40 mouse cellular contexts compared by ENCODE assay signal in the genomic region with DNA sequence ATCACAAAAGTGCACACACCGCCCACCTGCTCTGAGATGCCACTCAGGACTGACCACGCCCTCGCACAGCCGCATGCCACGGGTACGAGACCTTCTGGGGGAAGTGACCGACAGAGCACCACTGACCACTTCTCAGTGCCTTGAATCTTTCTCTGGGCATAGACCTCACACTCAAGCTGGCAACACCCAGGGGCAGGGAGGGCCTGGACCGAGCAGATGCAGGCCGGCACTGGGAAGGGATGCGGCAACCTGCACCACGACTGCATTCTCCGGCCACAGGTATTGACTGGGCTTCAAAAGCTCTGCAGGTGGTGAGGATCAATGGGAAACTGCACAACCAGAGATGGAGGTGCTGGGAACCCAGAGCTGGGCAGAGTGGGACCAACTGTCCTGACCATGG. TPM values are rescaled to one million over a fixed set of nuclear protein-coding genes. Genes with fewer than 3 reads are reported as not detected.
"Had no signal": no experiment of that assay in that cellular context is flagged by ENCODE, and none has a peak within 500 bp of the region (broad histone marks: within the 10 kb centered on the region; RNA-seq: fewer than 3 reads in every experiment).

No protein-coding gene starts in this region.

- H3K9me3 ChIP-seq: limb, embryonic 10.5 days; limb, embryonic 12.5 days; limb, embryonic 13.5 days; limb, embryonic 15.5 days; liver, embryonic 12.5 days; liver, embryonic 13.5 days; liver, embryonic 15.5 days; lung, embryonic 15.5 days; megakaryocyte, embryonic 14.5 days; midbrain, embryonic 10.5 days; midbrain, embryonic 12.5 days; midbrain, embryonic 13.5 days; midbrain, embryonic 15.5 days; neural tube, embryonic 12.5 days had no signal

- H3K4me2 ChIP-seq: limb, embryonic 12.5 days; limb, embryonic 13.5 days; limb, embryonic 15.5 days; liver, embryonic 11.5 days; liver, embryonic 12.5 days; liver, embryonic 13.5 days; liver, embryonic 15.5 days; lung, embryonic 14.5 days; lung, embryonic 15.5 days; midbrain, embryonic 11.5 days; midbrain, embryonic 12.5 days; midbrain, embryonic 13.5 days; midbrain, embryonic 15.5 days; neural tube, embryonic 12.5 days had no signal

- H3K27me3 ChIP-seq: limb, embryonic 12.5 days; limb, embryonic 13.5 days; limb, embryonic 15.5 days; liver, embryonic 12.5 days; liver, embryonic 13.5 days; liver, embryonic 15.5 days; lung, embryonic 15.5 days; midbrain, embryonic 12.5 days; midbrain, embryonic 13.5 days; midbrain, embryonic 15.5 days; neural tube, embryonic 12.5 days had no signal

- H3K4me1 ChIP-seq: limb, embryonic 10.5 days; limb, embryonic 12.5 days; limb, embryonic 13.5 days; limb, embryonic 15.5 days; liver, embryonic 12.5 days; liver, embryonic 13.5 days; lung, embryonic 15.5 days; midbrain, embryonic 10.5 days; midbrain, embryonic 12.5 days; midbrain, embryonic 13.5 days; midbrain, embryonic 15.5 days; neural tube, embryonic 12.5 days had no signal

- ATAC-seq: liver, embryonic 12.5 days; midbrain, embryonic 15.5 days; midbrain, embryonic 16.5 days had no signal

- H3K27ac ChIP-seq: limb, embryonic 10.5 days; limb, embryonic 12.5 days; limb, embryonic 13.5 days; limb, embryonic 15.5 days; liver, embryonic 12.5 days; liver, embryonic 13.5 days; liver, embryonic 14.5 days; liver, embryonic 15.5 days; lung, embryonic 15.5 days; macrophage; midbrain, embryonic 10.5 days; midbrain, embryonic 12.5 days; midbrain, embryonic 13.5 days; midbrain, embryonic 15.5 days; neural tube, embryonic 12.5 days had no signal

- H3K4me3 ChIP-seq: limb, embryonic 10.5 days; limb, embryonic 12.5 days; limb, embryonic 13.5 days; limb, embryonic 15.5 days; liver, embryonic 12.5 days; liver, embryonic 13.5 days; liver, embryonic 15.5 days; lung, embryonic 15.5 days; megakaryocyte, embryonic 14.5 days; midbrain, embryonic 10.5 days; midbrain, embryonic 12.5 days; midbrain, embryonic 13.5 days; midbrain, embryonic 15.5 days; myocyte; neural tube, embryonic 12.5 days had no signal

- H3K9ac ChIP-seq: limb, embryonic 12.5 days; limb, embryonic 13.5 days; limb, embryonic 15.5 days; liver, embryonic 12.5 days; liver, embryonic 13.5 days; liver, embryonic 14.5 days; liver, embryonic 15.5 days; liver, postnatal 0 days; lung, embryonic 14.5 days; lung, embryonic 15.5 days; midbrain, embryonic 12.5 days; midbrain, embryonic 13.5 days; midbrain, embryonic 15.5 days; neural tube, embryonic 12.5 days had no signal

RNA-seq across cellular contexts. Expression of a gene that starts 50.3 kb away (rescaled TPM):
- total RNA-seq: megakaryocyte-erythroid progenitor cell, adult 5-6 weeks; monocyte, adult 5-6 weeks had no signal

RNA-seq across cellular contexts. Expression of a gene that starts 58.3 kb away (rescaled TPM):
- total RNA-seq: left cerebral cortex, postnatal 10 days; left cerebral cortex, postnatal 14 days; left cerebral cortex, postnatal 25 days; left cerebral cortex, postnatal 36 days; left cerebral cortex, postnatal 4 days; liver, adult 2 months; megakaryocyte progenitor cell, adult 5-6 weeks; megakaryocyte, adult 5-6 weeks; megakaryocyte-erythroid progenitor cell, adult 5-6 weeks; midbrain, postnatal 0 days; monocyte, adult 5-6 weeks had no signal
- polyA plus RNA-seq: limb, embryonic 10.5 days; limb, embryonic 11.5 days; limb, embryonic 12.5 days; limb, embryonic 13.5 days; limb, embryonic 14.5 days; limb, embryonic 15.5 days; liver, adult 2 months; liver, embryonic 11.5 days; liver, embryonic 12.5 days; liver, embryonic 13.5 days; liver, embryonic 14.5 days; liver, embryonic 15.5 days; liver, embryonic 16.5 days; liver, postnatal 0 days; lung, adult 2 months; lung, embryonic 14.5 days; lung, embryonic 15.5 days; lung, embryonic 16.5 days; lung, postnatal 0 days; macrophage; midbrain, embryonic 10.5 days; midbrain, embryonic 11.5 days; midbrain, embryonic 12.5 days; midbrain, embryonic 13.5 days; midbrain, embryonic 15.5 days; midbrain, embryonic 16.5 days; midbrain, postnatal 0 days; myocyte; neural tube, embryonic 11.5 days; neural tube, embryonic 12.5 days had no signal
